Mouse (Mus musculus): ENCODE measurements around the gene Tcf19.

DNA sequence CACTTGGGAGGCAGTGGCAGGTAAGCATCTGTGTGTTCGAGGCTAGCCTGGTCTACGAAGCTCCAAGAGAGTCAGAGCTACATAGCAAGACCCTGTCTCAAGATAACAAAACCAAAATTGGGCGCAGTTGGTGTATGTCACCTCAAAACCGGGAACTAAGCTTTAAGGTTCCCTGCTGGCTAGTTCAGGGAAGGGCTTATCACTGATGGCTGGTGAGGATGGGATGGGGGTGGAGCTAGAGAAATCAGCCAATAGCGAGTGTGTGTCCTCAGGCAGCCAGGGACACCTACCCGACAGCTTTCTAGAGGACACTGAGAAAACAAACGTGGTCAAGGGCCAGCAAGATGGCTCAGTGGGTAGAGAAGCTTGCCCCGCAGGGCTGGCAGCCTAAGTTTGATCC lies 41.6 kb upstream of the Tcf19 start:
- no peak for TF ChIP-seq CTCF (conservative IDR thresholded peaks at IDR 0.05 in 1 of 2, IDR thresholded peaks at IDR 0.05 in 1 of 2; ENCODE audit: low read depth in 2 of 2, low read length in 2 of 2)
- TF ChIP-seq MAZ (IDR thresholded peaks at IDR 0.05; ENCODE audit: low read depth, low read length) = no peak
- TF ChIP-seq ZNF384 (IDR thresholded peaks at IDR 0.05; ENCODE audit: low read depth, low read length) = no peak
- TF ChIP-seq JUN (IDR thresholded peaks at IDR 0.05; ENCODE audit: insufficient read depth, low read depth, low read length) = no peak
- no peak for TF ChIP-seq POLR2A (IDR thresholded peaks at IDR 0.05; ENCODE audit: low read depth, low read length)

Data from CH12.LX (cell line).